Mouse (Mus musculus) forebrain, postnatal 0 days (tissue): Measurements from ENCODE around the gene Myo16. TPM values are rescaled to one million over a fixed set of nuclear protein-coding genes. Genes with fewer than 3 reads are reported as not detected.
A peak's percentile ranks its signal among the peaks of the same experiment; 100 is the strongest.

Source experiments
- ATAC-seq: fragments of 200-750 bp; cut with Nextera tagmentation; 2 replicates; pipeline ENCODE4 v1.8.0; 2017; ENCODE audit warnings: mild to moderate bottlenecking, moderate library complexity
- DNase-seq: peaks from one replicate; pipeline ENCODE4 v3.0.0-alpha.2; 2015
- H3K27ac ChIP-seq: fragments of 300-500 bp; sonication (generic); 2 replicates; pipeline ENCODE4 v1.5.1; 2014; ENCODE audit warnings: low read depth, mild to moderate bottlenecking, antibody characterized with exemption, low read length, moderate library complexity, mixed read lengths
- H3K27me3 ChIP-seq: fragments of 300-500 bp; sonication (generic); 2 replicates; pipeline ENCODE4 v1.6.1; 2014; ENCODE audit warnings: mild to moderate bottlenecking, low read length, mixed read lengths; ENCODE audit not compliant: insufficient read depth
- H3K36me3 ChIP-seq: fragments of 300-500 bp; sonication (generic); 2 replicates; pipeline ENCODE4 v1.6.1; 2014; ENCODE audit warnings: mild to moderate bottlenecking, moderate library complexity; ENCODE audit not compliant: insufficient read depth
- H3K4me1 ChIP-seq: fragments of 300-500 bp; sonication (generic); 2 replicates; pipeline ENCODE4 v1.6.1; 2014; ENCODE audit warnings: antibody characterized with exemption; ENCODE audit not compliant: insufficient read depth
- H3K4me2 ChIP-seq: fragments of 300-500 bp; sonication (generic); 2 replicates; pipeline ENCODE4 v1.6.1; 2014; ENCODE audit warnings: low read depth, mild to moderate bottlenecking, moderate library complexity
- H3K4me3 ChIP-seq: fragments of 300-500 bp; sonication (generic); 2 replicates; pipeline ENCODE4 v1.5.1; 2014; ENCODE audit warnings: low read depth, low read length, mixed read lengths
- H3K9ac ChIP-seq: fragments of 300-500 bp; sonication (generic); 2 replicates; pipeline ENCODE4 v1.6.1; 2014; ENCODE audit warnings: mild to moderate bottlenecking
- H3K9me3 ChIP-seq: fragments of 300-500 bp; sonication (generic); 2 replicates; pipeline ENCODE4 v1.6.1; 2016; ENCODE audit warnings: low read length
- CTCF ChIP-seq: sonication (generic); IDR thresholded peaks from 2 replicates; pipeline ENCODE4 v1.5.1; 2016; ENCODE audit warnings: antibody characterized with exemption, control low read depth, low read depth
- WGBS: fragments of 180-500 bp; shearing (Covaris S2); extraction: QIAGEN DNeasy Blood & Tissue Kit; methylation state at CpG from one replicate; pipeline ENCODE4 v1.1.7; 2014; 5-methylcytosine and 5-hydroxymethylcytosine counted together
- polyA plus RNA-seq: library from polyadenylated mRNA; unstranded; fragments of >200 nt; fragmentation: Nextera tagmentation; extraction: Ambion mirVana; gene quantifications from 2 replicates; pipeline ENCODE4 v1.2.1, GENCODE M21; 2015
- total RNA-seq: library from RNA; depleted of rRNA; stranded (reverse); fragments of >200 nt; gene quantifications from 2 replicates; pipeline ENCODE4 v1.2.3, GENCODE M21; 2014

Gene Myo16
- total and polyA plus RNA-seq, 2 experiments from 2014 or later: 5.5 to 58.6 TPM

GRCm38 (mm10) chr8:10453046-10453445, 299.3 kb downstream of the Myo16 start:
- DNase-seq (peak; percentile 37), ATAC-seq (no peak)
- Histone ChIP-seq H3K4me2 (no peak overlapping the region), H3K27ac (no peak overlapping the region), H3K27me3 (no peaks in the 10 kb centered on the region), H3K9ac (0 out of 2 replicates have a peak overlapping the region, but pooled peaks have one; percentile 2), H3K9me3 (no peaks in the 10 kb centered on the region), H3K4me1 (peaks cover 15% of the 10 kb centered on the region), H3K4me3 (no peak overlapping the region), H3K36me3 (no peaks in the 10 kb centered on the region)
- no peak for TF ChIP-seq CTCF
- WGBS: 34% methylated on average over 10 of the region's 10 CpGs

GRCm38 (mm10) chr8:10458151-10458649, 304.5 kb downstream of the Myo16 start:
- H3K9me3 ChIP-seq: no peaks in the 10 kb centered on the region
- H3K4me1 ChIP-seq: no peaks in the 10 kb centered on the region
- no peak overlapping the region for H3K9ac ChIP-seq
- TF ChIP-seq CTCF: no peak
- H3K36me3 ChIP-seq: no peaks in the 10 kb centered on the region
- no peak overlapping the region for H3K4me3 ChIP-seq
- 57% methylated on average over 9 of the region's 9 CpGs for WGBS
- DNase-seq: no peak
- no peaks in the 10 kb centered on the region for H3K27me3 ChIP-seq
- peak; percentile 18; the same call in 1 of the 2 replicates for ATAC-seq
- H3K27ac ChIP-seq: no peak overlapping the region
- no peak overlapping the region for H3K4me2 ChIP-seq

- 74% methylated on average over 5 of the region's 5 CpGs for WGBS
- Histone ChIP-seq H3K9me3 (no peaks in the 10 kb centered on the region), H3K27me3 (no peaks in the 10 kb centered on the region), H3K4me1 (no peaks in the 10 kb centered on the region), H3K9ac (no peak overlapping the region), H3K27ac (no peak overlapping the region), H3K4me2 (no peak overlapping the region), H3K36me3 (no peaks in the 10 kb centered on the region), H3K4me3 (no peak overlapping the region)
- DNase-seq (no peak), ATAC-seq (no peak)
- TF ChIP-seq CTCF: no peak
Measured at GRCm38 (mm10) chr8:10462271-10462670, 308.6 kb downstream of the Myo16 start.

GRCm38 (mm10) chr8:10468490-10468889, 314.8 kb downstream of the Myo16 start:
- Histone ChIP-seq H3K4me1 (no peaks in the 10 kb centered on the region), H3K27ac (no peak overlapping the region), H3K4me2 (no peak overlapping the region), H3K9ac (no peak overlapping the region), H3K9me3 (no peaks in the 10 kb centered on the region), H3K4me3 (no peak overlapping the region), H3K27me3 (no peaks in the 10 kb centered on the region), H3K36me3 (no peaks in the 10 kb centered on the region)
- no peak for ATAC-seq
- no peak for DNase-seq
- TF ChIP-seq CTCF: no peak
- 82% methylated on average over 3 of the region's 3 CpGs for WGBS

GRCm38 (mm10) chr8:10469658-10470057, 315.9 kb downstream of the Myo16 start:
- Histone ChIP-seq H3K27ac (no peak overlapping the region), H3K9ac (no peak overlapping the region), H3K4me2 (no peak overlapping the region), H3K36me3 (no peaks in the 10 kb centered on the region), H3K4me1 (peaks cover 5% of the 10 kb centered on the region; the same call in 1 of the 2 replicates), H3K27me3 (no peaks in the 10 kb centered on the region), H3K9me3 (no peaks in the 10 kb centered on the region), H3K4me3 (no peak overlapping the region)
- 51% methylated on average over 2 of the region's 2 CpGs for WGBS
- TF ChIP-seq CTCF: peak; percentile 51
- peak; percentile 51 for DNase-seq
- ATAC-seq: no peak

GRCm38 (mm10) chr8:10470280-10470679, 316.6 kb downstream of the Myo16 start:
- ATAC-seq: no peak
- H3K9me3 ChIP-seq: no peaks in the 10 kb centered on the region
- 49% methylated on average over 6 of the region's 6 CpGs for WGBS

GRCm38 (mm10) chr8:10472371-10472770, 318.7 kb downstream of the Myo16 start:
- H3K9me3 ChIP-seq: no peaks in the 10 kb centered on the region
- ATAC-seq (no peak), DNase-seq (no peak)
- H3K9ac ChIP-seq: no peak overlapping the region
- peaks cover 2% of the 10 kb centered on the region; the same call in 1 of the 2 replicates for H3K36me3 ChIP-seq
- TF ChIP-seq CTCF: no peak
- H3K4me2 ChIP-seq: no peak overlapping the region
- H3K27me3 ChIP-seq: no peaks in the 10 kb centered on the region
- H3K4me3 ChIP-seq: no peak overlapping the region
- peaks cover 6% of the 10 kb centered on the region; the same call in 1 of the 2 replicates for H3K4me1 ChIP-seq
- H3K27ac ChIP-seq: no peak overlapping the region
- 66% methylated on average over 3 of the region's 3 CpGs for WGBS

More at GRCm38 (mm10) chr8:10470280-10470679, 316.6 kb downstream of the Myo16 start:
- no peaks in the 10 kb centered on the region for H3K27me3 ChIP-seq
- no peak for DNase-seq
- no peak overlapping the region for H3K4me2 ChIP-seq
- H3K9ac ChIP-seq: no peak overlapping the region
- no peaks in the 10 kb centered on the region for H3K36me3 ChIP-seq
- H3K4me1 ChIP-seq: peaks cover 6% of the 10 kb centered on the region; the same call in 1 of the 2 replicates
- TF ChIP-seq CTCF: no peak
- no peak overlapping the region for H3K4me3 ChIP-seq
- no peak overlapping the region for H3K27ac ChIP-seq
